Mouse (Mus musculus) mesoderm, embryonic 11.5 days (tissue): ENCODE results near the gene Gpx1.
"Not testable (repeated sequence)": the region's sequence is repeated elsewhere in the genome, so short reads cannot be mapped to it uniquely, and the experiment has no call there.

Source experiments
- DNase-seq: peaks from one replicate; pipeline ENCODE4 v3.0.0-alpha.2; 2012; ENCODE audit warnings: low read depth, low spot score

Gene Gpx1

GRCm38 (mm10) chr9:108338886-108339781 lies at the start of gene Gpx1:
Gene Gpx1 (plus strand): TSS chr9:108338903.
- DNase-seq, result peak; percentile 93

- no peak for DNase-seq
Observed at GRCm38 (mm10) chr9:108289347-108289746, 49.4 kb upstream of the Gpx1 start.

GRCm38 (mm10) chr9:108290016-108290750 lies 48.5 kb upstream of the Gpx1 start, which contains the start of gene Nicn1:
Gene Nicn1 (plus strand): TSS chr9:108290429.
- peak; percentile 95 for DNase-seq

GRCm38 (mm10) chr9:108290773-108291172 lies 47.9 kb upstream of the Gpx1 start:
- DNase-seq, result no peak

GRCm38 (mm10) chr9:108296453-108297355 lies 42.0 kb upstream of the Gpx1 start, which contains the start of gene Amt:
Gene Amt (plus strand): TSS chr9:108296853.
- peak; percentile 68 for DNase-seq

- DNase-seq, result no peak
Observed at GRCm38 (mm10) chr9:108301853-108302252, 36.9 kb upstream of the Gpx1 start.

GRCm38 (mm10) chr9:108304716-108305115 lies 34.0 kb upstream of the Gpx1 start:
- no peak for DNase-seq

- no peak for DNase-seq
Observed at GRCm38 (mm10) chr9:108305170-108305569, 33.5 kb upstream of the Gpx1 start.

- peak; percentile 100 for DNase-seq
Observed at GRCm38 (mm10) chr9:108305629-108306520, 32.8 kb upstream of the Gpx1 start, which contains the start of the genes Rhoa and Tcta. Gene Rhoa (plus strand): TSS chr9:108306129. Gene Tcta (minus strand): TSS chr9:108306160.

GRCm38 (mm10) chr9:108306571-108306980 lies 32.1 kb upstream of the Gpx1 start:
- DNase-seq, result peak; percentile 73

- DNase-seq, result no peak
Observed at GRCm38 (mm10) chr9:108307021-108307807, 31.5 kb upstream of the Gpx1 start.

GRCm38 (mm10) chr9:108308141-108308540 lies 30.6 kb upstream of the Gpx1 start:
- DNase-seq, result no peak

GRCm38 (mm10) chr9:108317572-108317971 lies 21.1 kb upstream of the Gpx1 start:
- no peak for DNase-seq

- DNase-seq, result no peak
Observed at GRCm38 (mm10) chr9:108318462-108318861, 20.2 kb upstream of the Gpx1 start.

- not testable (repeated sequence) for DNase-seq
Observed at GRCm38 (mm10) chr9:108322054-108322453, 16.6 kb upstream of the Gpx1 start.

- no peak for DNase-seq
Observed at GRCm38 (mm10) chr9:108324784-108325183, 13.9 kb upstream of the Gpx1 start.

GRCm38 (mm10) chr9:108325811-108326210 lies 12.9 kb upstream of the Gpx1 start:
- no peak for DNase-seq

GRCm38 (mm10) chr9:108337848-108338550 lies 704 bp upstream of the Gpx1 start:
- no peak for DNase-seq

- peak; percentile 20 for DNase-seq
Observed at GRCm38 (mm10) chr9:108338551-108338885, 185 bp upstream of the Gpx1 start.
